9 mouse cellular contexts compared by ENCODE assay signal in the genomic region with DNA sequence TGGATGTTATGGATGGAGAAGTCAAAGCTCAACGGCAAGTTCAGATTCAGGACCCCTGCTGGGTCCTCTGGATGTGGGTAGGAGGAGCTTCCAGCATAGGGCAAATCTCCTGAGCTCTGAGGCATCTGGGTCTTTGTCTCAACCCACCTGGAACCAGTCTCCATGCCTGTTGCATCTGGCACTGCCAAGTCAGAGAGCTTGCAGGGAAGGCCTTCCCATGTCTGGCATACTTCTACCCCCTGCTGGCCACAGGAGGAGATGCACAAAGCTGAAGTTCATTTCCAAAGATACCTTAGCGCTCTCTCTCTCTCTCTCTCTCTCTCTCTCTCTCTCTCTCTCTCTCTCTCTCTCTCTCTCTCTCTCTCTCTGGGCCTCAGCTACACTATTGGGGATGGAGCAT. TPM values are rescaled to one million over a fixed set of nuclear protein-coding genes. Genes with fewer than 3 reads are reported as not detected.
A peak's percentile ranks its signal among the peaks of the same experiment; 100 is the strongest.
DNase-seq lines count a peak whose midpoint lies in the region; ATAC-seq and TF ChIP-seq lines count a peak whose summit lies in the region.
"Had no signal": no experiment of that assay in that cellular context is flagged by ENCODE, and none has a peak within 500 bp of the region (broad histone marks: within the 10 kb centered on the region; RNA-seq: fewer than 3 reads in every experiment).

No protein-coding gene starts in this region.

- peak; percentile 31 to 60 for DNase-seq in cerebellum, postnatal 14 days
- no peak for DNase-seq in cerebellum, adult 11 months
- peak; percentile 67 for DNase-seq in 416B (ENCODE audit: low read depth)
- peak; percentile 53 for DNase-seq in adrenal gland, adult 2 months
- DNase-seq in gastrocnemius, adult 2 months, result peak; percentile 74
- DNase-seq in lung, postnatal 36 days, result peak; percentile 72
- peak; percentile 48 to 77 for DNase-seq in spleen, postnatal 4 days (ENCODE audit: low spot score in 2 of 2)

- ATAC-seq in kidney, embryonic 14.5 days (ENCODE audit: low FRiP score, low TSS enrichment), result peak; percentile 63; the same call in 1 of the 2 replicates

- no peaks in the 10 kb centered on the region; the same call in 1 of the 2 replicates for H3K4me1 ChIP-seq in kidney, embryonic 14.5 days (ENCODE audit: control insufficient read depth, insufficient read depth, low read length)

- no peak overlapping the region for H3K9ac ChIP-seq in kidney, embryonic 14.5 days (ENCODE audit: low read depth, low read length)

- no peaks in the 10 kb centered on the region for H3K9me3 ChIP-seq in kidney, embryonic 14.5 days (ENCODE audit: control insufficient read depth, low read length)

- peak; percentile 72 for TF ChIP-seq CTCF in gastrocnemius, adult 2 months (IDR thresholded peaks at IDR 0.05)

- H3K27me3 ChIP-seq in kidney, embryonic 14.5 days (ENCODE audit: control insufficient read depth, insufficient read depth, low read length), result no peaks in the 10 kb centered on the region

- WGBS in kidney, embryonic 14.5 days, result 69% methylated on average over 2 of the region's 2 CpGs

- H3K36me3 ChIP-seq in kidney, embryonic 14.5 days (ENCODE audit: control insufficient read depth, insufficient read depth, low read length), result peaks cover 50% of the 10 kb centered on the region; the same call in 1 of the 2 replicates

- no peak overlapping the region for H3K4me2 ChIP-seq in kidney, embryonic 14.5 days (replicated peaks; ENCODE audit: low read depth, low read length)

- intact Hi-C loops in gastrocnemius, adult 2 months (cut with DNase I), result loop anchor here (1.0 kb wide), 1 partner anchor 24 kb away; no protein-coding TSS in a partner anchor

- H3K27ac ChIP-seq in gastrocnemius, adult 2 months, result no peak overlapping the region
- H3K27ac ChIP-seq in kidney, embryonic 14.5 days (ENCODE audit: low read depth, low read length), result no peak overlapping the region

- no peak overlapping the region for H3K4me3 ChIP-seq in gastrocnemius, adult 2 months
- no peak overlapping the region for H3K4me3 ChIP-seq in kidney, embryonic 14.5 days (ENCODE audit: low read length)

RNA-seq across cellular contexts. Expression of gene Slc43a1, which starts 17.1 kb away (rescaled TPM):
- total RNA-seq in adrenal gland, adult 2 months (2021), result 10 to 100 TPM in 1 of 2 experiments, 1 to 10 TPM in 1; 4.4 to 12.7 TPM
- 10.1 and 14.3 TPM in 2 replicates for polyA plus RNA-seq in adrenal gland, adult 2 months (2012; rRNA removed)
- 10 to 100 TPM in 1 of 2 experiments, 1 to 10 TPM in 1; 6.3 to 11.6 TPM for total RNA-seq in gastrocnemius, adult 2 months (2021)
- polyA plus RNA-seq in kidney, embryonic 14.5 days (2014; fragmentation: Nextera tagmentation; extraction: Ambion mirVana), result 15.5 and 19.4 TPM in 2 replicates

RNA-seq across cellular contexts. Expression of gene Timm10, which starts 28.9 kb away (rescaled TPM):
- total RNA-seq in adrenal gland, adult 2 months (2021), result 10 to 100 TPM; 38.5 to 59.6 TPM
- polyA plus RNA-seq in adrenal gland, adult 2 months (2012; rRNA removed), result 17.0 and 19.2 TPM in 2 replicates
- total RNA-seq in gastrocnemius, adult 2 months (2021), result 10 to 100 TPM; 42.0 to 57.7 TPM
- polyA plus RNA-seq in kidney, embryonic 14.5 days (2014; fragmentation: Nextera tagmentation; extraction: Ambion mirVana), result 65.3 and 79.4 TPM in 2 replicates

RNA-seq across cellular contexts. Expression of gene Rtn4rl2, which starts 30.8 kb away (rescaled TPM):
- total RNA-seq in adrenal gland, adult 2 months (2021), result 1 to 10 TPM; 1.1 to 1.5 TPM
- polyA plus RNA-seq in adrenal gland, adult 2 months (2012; rRNA removed), result 11.5 and 17.5 TPM in 2 replicates
- under 1 TPM; 0.28 to 0.41 TPM for total RNA-seq in gastrocnemius, adult 2 months (2021)
- polyA plus RNA-seq in kidney, embryonic 14.5 days (2014; fragmentation: Nextera tagmentation; extraction: Ambion mirVana), result 1.6 and 2.1 TPM in 2 replicates

RNA-seq across cellular contexts. Expression of gene Smtnl1, which starts 33.3 kb away (rescaled TPM):
- not detected for total RNA-seq in adrenal gland, adult 2 months (2021)
- polyA plus RNA-seq in adrenal gland, adult 2 months (2012; rRNA removed), result not detected in 2 replicates
- total RNA-seq in gastrocnemius, adult 2 months (2021), result 100 to 1,000 TPM in 1 of 2 experiments, 10 to 100 TPM in 1; 53.0 to 125 TPM
- polyA plus RNA-seq in kidney, embryonic 14.5 days (2014; fragmentation: Nextera tagmentation; extraction: Ambion mirVana), result 0.16 and 0.24 TPM in 2 replicates
- total RNA-seq: left cerebral cortex, adult 18-20 months had no signal

RNA-seq across cellular contexts. Expression of gene Ube2l6, which starts 57.1 kb away (rescaled TPM):
- 10 to 100 TPM; 15.7 to 18.8 TPM for total RNA-seq in adrenal gland, adult 2 months (2021)
- 13.8 and 15.1 TPM in 2 replicates for polyA plus RNA-seq in adrenal gland, adult 2 months (2012; rRNA removed)
- 1 to 10 TPM; 2.0 to 3.8 TPM for total RNA-seq in gastrocnemius, adult 2 months (2021)
- 25.3 and 29.0 TPM in 2 replicates for polyA plus RNA-seq in kidney, embryonic 14.5 days (2014; fragmentation: Nextera tagmentation; extraction: Ambion mirVana)
